Mouse (Mus musculus) limb, embryonic 10.5 days (tissue): ENCODE results near the gene Fgf2. TPM values are rescaled to one million over a fixed set of nuclear protein-coding genes. Genes with fewer than 3 reads are reported as not detected.

Source experiments
- DNase-seq: peaks from one replicate; pipeline ENCODE4 v3.0.0-alpha.2; 2017; ENCODE audit warnings: low spot score
- H3K27ac ChIP-seq: fragments of 300-500 bp; sonication (generic); 2 replicates; pipeline ENCODE4 v1.5.1; 2016; ENCODE audit warnings: mild to moderate bottlenecking
- H3K27me3 ChIP-seq: fragments of 300-500 bp; sonication (generic); 2 replicates; pipeline ENCODE4 v1.6.1; 2016; ENCODE audit warnings: low read depth, mild to moderate bottlenecking; ENCODE audit not compliant: poor library complexity, severe bottlenecking
- H3K36me3 ChIP-seq: fragments of 300-500 bp; sonication (generic); 2 replicates; pipeline ENCODE4 v1.6.1; 2016; ENCODE audit warnings: mild to moderate bottlenecking, moderate library complexity
- H3K4me1 ChIP-seq: fragments of 300-500 bp; sonication (generic); 2 replicates; pipeline ENCODE4 v1.6.1; 2016
- H3K4me3 ChIP-seq: fragments of 300-500 bp; sonication (generic); 2 replicates; pipeline ENCODE4 v1.5.1; 2016; ENCODE audit warnings: mild to moderate bottlenecking, moderate library complexity
- H3K9me3 ChIP-seq: fragments of 300-500 bp; sonication (generic); replicated peaks from 2 replicates; pipeline ENCODE4 v1.6.1; 2016; ENCODE audit warnings: mild to moderate bottlenecking
- WGBS: fragments of 180-500 bp; shearing (Covaris S2); methylation state at CpG from one replicate; pipeline ENCODE4 v1.1.7; 2016; 5-methylcytosine and 5-hydroxymethylcytosine counted together
- polyA plus RNA-seq: library from polyadenylated mRNA; unstranded; fragments of >200 nt; fragmentation: Nextera tagmentation; extraction: Ambion mirVana; gene quantifications from 2 replicates; pipeline ENCODE4 v1.2.1, GENCODE M21; 2016

Fgf2 gene
- polyA plus RNA-seq, 1 experiment from 2014 or later = 0.98 TPM

DNA sequence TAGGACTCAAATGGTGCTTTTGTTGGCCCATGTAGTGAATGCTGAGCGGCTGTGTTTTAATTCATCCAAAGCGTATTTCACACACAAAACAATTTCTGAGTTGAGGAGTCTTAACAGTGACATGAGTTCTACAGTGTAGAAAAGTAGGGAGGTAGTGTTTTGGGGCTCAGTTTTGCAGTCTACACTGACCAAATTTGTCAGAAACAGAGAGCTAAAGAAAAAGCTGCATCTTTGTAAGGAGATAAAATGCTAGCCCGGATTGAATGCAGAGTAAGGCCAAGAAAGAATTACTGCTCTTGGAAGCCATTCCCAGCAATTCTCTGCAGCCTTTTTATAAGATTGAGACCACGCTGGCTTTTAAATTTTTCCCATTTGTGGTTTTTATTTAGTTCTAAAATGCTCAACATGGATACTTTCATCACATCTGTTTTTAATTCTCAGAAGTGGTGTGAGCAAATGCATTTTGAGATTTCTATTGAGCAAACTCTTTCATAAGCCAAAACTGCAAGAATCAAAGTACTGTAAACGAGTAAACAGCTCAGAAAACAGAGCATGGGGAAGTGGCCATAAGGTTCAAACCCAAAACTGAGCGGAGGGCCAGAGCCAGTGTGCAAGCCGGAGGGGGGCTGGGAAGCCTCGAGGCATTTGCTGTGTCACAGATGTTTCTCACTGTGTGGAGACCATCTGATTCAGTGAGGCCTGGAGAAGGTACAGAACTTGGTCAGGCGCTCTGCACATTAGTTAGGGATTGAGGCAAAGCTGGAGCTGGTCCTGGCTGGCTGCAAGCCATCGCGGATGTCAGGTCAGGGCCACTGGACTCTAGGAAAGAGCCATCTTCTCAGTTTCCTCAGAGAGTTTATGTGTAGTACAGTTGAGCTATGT is 53.8 kb downstream of the Fgf2 start:
- peak overlapping the region; percentile 71 for H3K27ac ChIP-seq
- H3K9me3 ChIP-seq = no peaks in the 10 kb centered on the region
- no peaks in the 10 kb centered on the region for H3K36me3 ChIP-seq
- peak; percentile 68 for DNase-seq
- no peak overlapping the region for H3K4me3 ChIP-seq
- H3K27me3 ChIP-seq = no peaks in the 10 kb centered on the region
- WGBS = 67% methylated on average over 11 of the region's 11 CpGs
- peaks cover 13% of the 10 kb centered on the region for H3K4me1 ChIP-seq

DNA sequence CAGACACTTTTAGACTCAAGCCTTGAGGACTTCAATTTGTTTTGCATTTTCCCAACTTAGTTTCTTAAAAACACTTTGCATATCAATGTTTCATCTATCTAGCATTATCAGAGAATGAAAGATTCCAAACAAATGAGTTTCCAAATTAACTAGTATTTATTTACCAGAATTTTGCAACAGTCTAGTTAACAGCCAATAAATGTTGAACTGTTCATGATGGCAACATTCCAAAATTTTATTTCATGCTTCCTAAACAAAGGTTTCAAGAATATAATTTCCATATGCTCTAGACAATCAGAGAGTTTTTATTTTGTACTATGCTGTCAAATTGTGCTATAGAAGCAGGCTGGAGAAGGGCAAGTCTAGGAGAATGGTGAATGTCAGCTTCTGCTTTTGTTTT is 59.5 kb downstream of the Fgf2 start:
- Histone ChIP-seq H3K9me3 (no peaks in the 10 kb centered on the region), H3K36me3 (no peaks in the 10 kb centered on the region), H3K27ac (no peak overlapping the region), H3K4me1 (no peaks in the 10 kb centered on the region), H3K27me3 (no peaks in the 10 kb centered on the region), H3K4me3 (no peak overlapping the region)
- DNase-seq = no peak

DNA sequence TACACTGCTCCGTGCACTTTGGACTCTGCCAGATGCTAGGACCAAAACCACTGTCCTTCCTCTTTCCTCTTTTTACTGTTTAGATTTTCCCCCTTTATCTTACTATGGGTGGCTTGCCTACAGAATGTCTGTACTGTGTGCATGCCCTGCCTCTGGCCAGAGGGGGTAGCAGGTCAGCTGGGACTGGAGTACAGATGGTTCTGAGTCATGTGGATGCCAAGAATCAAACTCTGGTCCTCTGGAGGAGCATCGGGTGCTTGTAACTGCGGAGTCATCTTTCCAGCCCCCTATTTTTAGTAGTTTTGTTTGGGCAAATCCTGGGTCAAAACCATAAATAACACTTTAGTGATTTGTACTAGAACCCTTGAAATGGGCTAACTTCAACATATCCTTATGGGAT is 65.3 kb downstream of the Fgf2 start:
- WGBS = 95% methylated on average over 3 of the region's 3 CpGs
- no peak for DNase-seq

DNA sequence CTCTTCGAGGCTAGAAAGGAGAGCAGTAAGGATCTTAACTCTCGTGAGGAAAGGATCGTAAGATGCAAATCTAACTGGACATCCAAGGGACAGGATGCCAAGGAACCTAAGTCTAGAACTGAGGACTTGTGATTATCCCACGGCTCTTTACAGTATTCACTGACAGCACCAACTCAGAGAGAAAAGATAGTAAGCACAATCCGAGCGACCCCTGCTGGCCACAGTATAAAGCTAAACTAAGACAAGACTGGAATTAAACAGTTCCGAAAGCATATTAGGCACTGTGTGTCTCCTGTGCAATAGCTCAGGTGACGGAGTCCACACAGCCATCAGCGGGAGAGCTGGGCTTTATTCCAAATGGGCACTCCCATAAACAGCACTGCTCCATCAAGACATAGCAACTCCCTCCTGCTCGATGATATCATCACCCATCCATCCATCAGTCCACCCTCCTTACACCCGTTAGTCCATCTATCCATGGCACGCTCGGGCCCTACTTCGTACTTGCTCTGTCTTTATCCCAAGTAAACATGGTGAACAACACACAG is 66.3 kb downstream of the Fgf2 start:
- peak; percentile 80 for DNase-seq
- no peaks in the 10 kb centered on the region for H3K9me3 ChIP-seq
- WGBS = 58% methylated on average over 14 of the region's 14 CpGs

More for the DNA sequence above, 65.3 kb downstream of the Fgf2 start:
- Histone ChIP-seq H3K27me3 (no peaks in the 10 kb centered on the region), H3K9me3 (no peaks in the 10 kb centered on the region), H3K4me3 (no peak overlapping the region), H3K27ac (no peak overlapping the region), H3K4me1 (peaks cover 2% of the 10 kb centered on the region), H3K36me3 (no peaks in the 10 kb centered on the region)

DNA sequence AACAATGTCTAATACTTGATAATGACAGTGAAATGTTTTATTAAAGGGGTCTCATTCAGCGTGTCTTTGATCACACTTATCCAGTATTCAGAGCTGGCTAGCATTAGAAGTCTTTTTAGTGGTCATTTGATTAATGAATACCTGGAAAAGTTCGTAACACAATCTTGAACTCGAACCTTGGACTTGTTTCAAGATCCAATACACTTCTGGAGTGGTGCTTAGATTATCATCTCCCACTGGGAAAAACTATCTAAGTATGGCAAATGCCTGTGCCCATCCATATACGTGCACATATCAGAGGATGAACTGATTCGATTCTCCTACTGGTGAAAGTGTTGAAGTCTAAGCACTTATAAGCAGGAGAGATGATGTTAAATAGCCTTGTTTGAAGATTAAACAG is 70.2 kb downstream of the Fgf2 start:
- no peaks in the 10 kb centered on the region for H3K9me3 ChIP-seq
- no peaks in the 10 kb centered on the region for H3K27me3 ChIP-seq
- H3K4me1 ChIP-seq = peaks cover 19% of the 10 kb centered on the region
- H3K36me3 ChIP-seq = peaks cover under 1% of the 10 kb centered on the region; the same call in 1 of the 2 replicates
- WGBS = 82% methylated on average over 5 of the region's 5 CpGs
- H3K27ac ChIP-seq = 0 out of 2 replicates have a peak overlapping the region, but pooled peaks have one; percentile 92
- H3K4me3 ChIP-seq = peak overlapping the region; percentile 98
- no peak for DNase-seq

More for the DNA sequence above, 66.3 kb downstream of the Fgf2 start:
- Histone ChIP-seq H3K27me3 (no peaks in the 10 kb centered on the region), H3K4me3 (no peak overlapping the region), H3K4me1 (peaks cover 9% of the 10 kb centered on the region), H3K36me3 (no peaks in the 10 kb centered on the region), H3K27ac (no peak overlapping the region)

DNA sequence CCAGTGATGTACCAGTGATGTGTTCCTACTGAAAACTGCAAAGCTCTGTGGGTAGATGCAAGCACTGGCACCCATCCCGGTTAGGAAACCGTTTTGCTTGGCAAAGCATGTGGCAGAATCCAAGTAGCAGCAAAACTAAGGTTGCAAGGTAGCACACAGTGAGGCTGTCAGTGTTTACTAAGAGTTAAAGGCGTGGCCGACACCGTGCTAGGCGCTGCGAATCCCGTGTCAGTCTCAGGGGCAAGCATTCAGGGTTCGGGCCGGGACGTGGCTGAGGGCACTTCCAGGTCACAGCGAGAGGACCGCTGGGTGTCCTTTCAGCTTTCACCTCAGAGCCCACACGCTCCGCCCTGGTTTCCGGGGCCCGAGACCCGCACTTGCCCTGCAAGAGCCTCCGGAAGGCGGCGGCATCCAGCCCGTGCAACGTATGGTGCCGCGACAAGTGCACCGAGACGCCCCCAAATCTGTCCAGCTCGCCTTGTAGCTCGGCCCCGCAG is 70.9 kb downstream of the Fgf2 start:
- H3K4me3 ChIP-seq = peak overlapping the region; percentile 98
- 0% methylated on average over 30 of the region's 30 CpGs for WGBS
- no peaks in the 10 kb centered on the region for H3K27me3 ChIP-seq

DNA sequence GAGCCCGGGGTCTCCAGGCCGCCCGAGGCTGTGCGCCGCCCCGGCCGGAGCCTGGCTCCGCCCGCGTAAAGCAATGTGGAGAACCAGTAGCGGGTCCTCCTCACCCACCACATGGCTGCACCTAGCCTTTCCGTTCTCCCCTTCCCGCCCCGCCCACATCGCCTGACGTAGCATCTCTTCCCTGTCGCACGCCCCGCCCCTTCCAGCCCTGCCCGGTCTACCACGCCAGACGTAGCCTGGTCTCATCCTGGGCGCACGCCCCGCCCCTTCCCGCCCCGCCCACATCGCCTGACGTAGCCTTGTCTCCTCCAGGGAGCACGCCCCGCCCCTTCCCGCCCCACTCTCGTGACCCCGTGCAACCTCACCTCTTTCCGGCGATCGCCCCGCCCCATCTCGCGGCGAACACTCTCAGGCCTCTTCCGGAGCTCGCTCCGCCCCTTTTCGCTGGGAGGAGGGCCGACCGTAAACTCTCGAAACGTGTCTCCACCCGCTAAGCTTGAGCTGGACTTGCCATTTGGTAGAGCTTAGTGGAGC is 71.4 kb downstream of the Fgf2 start, which contains the start of gene Spata5:
Spata5 (plus strand) TSS at position 439 of the 534 bp plus-strand sequence.
- Histone ChIP-seq H3K27ac (peak within 1 kb of the TSS; percentile 92), H3K27me3 (no peaks in the 10 kb centered on the region), H3K4me3 (peak within 1 kb of the TSS; percentile 98), H3K4me1 (peaks cover 19% of the 10 kb centered on the region), H3K9me3 (no peaks in the 10 kb centered on the region), H3K36me3 (peaks cover 6% of the 10 kb centered on the region; the same call in 1 of the 2 replicates)
- WGBS = under 1% methylated on average over 50 of the region's 50 CpGs
- DNase-seq = peak; percentile 100

More for the DNA sequence above, 70.9 kb downstream of the Fgf2 start:
- DNase-seq = no peak
- Histone ChIP-seq H3K27ac (peak overlapping the region; percentile 92), H3K9me3 (no peaks in the 10 kb centered on the region), H3K4me1 (peaks cover 19% of the 10 kb centered on the region), H3K36me3 (peaks cover 6% of the 10 kb centered on the region; the same call in 1 of the 2 replicates)

DNA sequence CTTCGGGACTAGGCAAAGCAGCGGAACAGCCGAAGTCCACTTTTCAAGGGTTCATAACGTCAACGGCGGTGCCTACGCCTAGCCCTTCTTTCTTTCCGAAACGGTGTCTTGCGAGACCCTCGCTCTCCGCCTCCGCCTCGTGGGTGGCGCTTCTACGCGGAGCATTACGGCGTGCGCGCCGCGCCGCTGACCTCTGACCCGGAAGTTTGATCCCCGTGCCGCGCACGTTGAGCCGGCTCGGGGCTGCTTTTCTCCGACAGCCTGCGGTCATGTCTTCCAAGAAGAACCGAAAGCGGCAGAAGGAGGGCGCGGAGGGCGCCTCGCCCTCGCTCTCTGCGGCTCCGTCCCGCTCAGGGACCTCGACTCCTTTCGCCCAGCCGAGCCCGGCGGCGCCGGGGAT is 71.9 kb downstream of the Fgf2 start, which contains the start of gene Nudt6:
Nudt6 (minus strand) TSS at position 140 of the 400 bp plus-strand sequence.
- WGBS = under 1% methylated on average over 50 of the region's 50 CpGs
- Histone ChIP-seq H3K4me1 (peaks cover 19% of the 10 kb centered on the region), H3K27me3 (no peaks in the 10 kb centered on the region), H3K9me3 (no peaks in the 10 kb centered on the region), H3K4me3 (peak within 1 kb of the TSS; percentile 98), H3K27ac (peak within 1 kb of the TSS; percentile 92), H3K36me3 (peaks cover 10% of the 10 kb centered on the region)
- peak; percentile 96 for DNase-seq

DNA sequence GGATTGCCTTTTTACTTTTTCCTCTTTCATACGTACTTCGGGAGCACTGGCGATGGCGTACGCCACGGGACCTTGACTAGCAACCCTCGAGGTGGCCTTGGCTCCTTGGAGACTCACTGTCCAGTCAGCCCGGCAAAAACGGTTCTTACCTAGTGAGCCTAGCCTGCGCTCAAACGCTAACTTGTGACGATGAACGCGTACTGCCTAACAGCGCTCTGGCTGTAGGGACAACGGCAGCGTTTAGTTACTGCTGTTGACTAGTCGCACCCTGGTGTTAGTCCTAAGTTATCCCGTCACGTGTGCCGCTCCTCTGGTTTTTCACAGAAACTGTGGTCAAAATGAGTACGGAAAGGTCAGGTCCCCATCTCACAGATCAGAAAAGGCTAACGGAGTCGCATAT is 72.5 kb downstream of the Fgf2 start:
- peaks cover 19% of the 10 kb centered on the region for H3K4me1 ChIP-seq
- peak overlapping the region; percentile 98 for H3K4me3 ChIP-seq
- WGBS = under 1% methylated on average over 23 of the region's 24 CpGs
- peak overlapping the region; percentile 92 for H3K27ac ChIP-seq
- no peaks in the 10 kb centered on the region for H3K9me3 ChIP-seq
- H3K36me3 ChIP-seq = peaks cover 15% of the 10 kb centered on the region
- DNase-seq = no peak
- H3K27me3 ChIP-seq = no peaks in the 10 kb centered on the region

DNA sequence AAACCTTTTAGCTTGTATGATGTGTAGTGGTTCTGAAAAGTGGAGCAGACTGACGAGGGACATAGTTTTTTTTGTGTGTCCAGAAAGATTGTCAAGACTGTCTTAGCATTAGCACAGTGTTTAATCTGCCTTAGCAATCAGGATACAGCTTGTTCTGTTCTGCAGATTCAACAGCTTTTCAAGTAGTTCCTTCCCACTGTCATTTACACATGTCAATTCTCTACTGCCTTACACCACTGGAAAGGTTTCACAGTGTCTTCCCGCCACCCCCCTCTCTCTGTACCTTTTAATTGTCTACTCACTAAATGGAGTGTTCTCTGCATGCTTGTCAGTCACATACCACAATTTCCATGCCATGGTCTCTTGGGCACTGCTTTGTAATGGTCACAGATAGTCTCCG is 73.0 kb downstream of the Fgf2 start:
- 19% methylated on average over 3 of the region's 3 CpGs for WGBS
- 0 out of 2 replicates have a peak overlapping the region, but pooled peaks have one; percentile 92 for H3K27ac ChIP-seq

DNA sequence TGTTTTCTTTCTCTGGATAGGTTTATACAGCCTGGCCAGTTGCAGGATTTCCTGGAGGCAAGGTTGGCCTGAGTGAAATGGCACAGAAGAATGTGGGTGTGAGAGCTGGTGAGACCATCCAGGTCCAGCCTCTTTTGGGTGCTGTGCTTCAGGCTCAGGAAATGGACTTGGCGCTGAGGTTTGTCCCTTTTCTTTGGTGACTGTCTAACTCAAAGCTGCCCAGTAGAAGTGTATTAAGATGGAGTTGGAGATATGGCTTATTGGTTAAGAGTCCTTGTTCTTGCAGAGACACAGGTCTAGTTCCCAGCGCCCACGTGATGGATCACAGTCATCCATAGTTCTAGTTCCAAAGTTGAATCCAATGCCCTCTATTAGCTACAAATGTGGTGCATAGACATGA is 77.9 kb downstream of the Fgf2 start:
- Histone ChIP-seq H3K4me3 (no peak overlapping the region), H3K36me3 (peaks cover 64% of the 10 kb centered on the region), H3K9me3 (no peaks in the 10 kb centered on the region), H3K27me3 (no peaks in the 10 kb centered on the region), H3K27ac (no peak overlapping the region), H3K4me1 (peaks cover 7% of the 10 kb centered on the region)
- 91% methylated on average over 3 of the region's 3 CpGs for WGBS
- no peak for DNase-seq

More for the DNA sequence above, 73.0 kb downstream of the Fgf2 start:
- no peaks in the 10 kb centered on the region for H3K9me3 ChIP-seq
- H3K36me3 ChIP-seq = peaks cover 19% of the 10 kb centered on the region
- no peaks in the 10 kb centered on the region for H3K27me3 ChIP-seq
- peak overlapping the region; percentile 98 for H3K4me3 ChIP-seq
- no peak for DNase-seq
- peaks cover 19% of the 10 kb centered on the region for H3K4me1 ChIP-seq

DNA sequence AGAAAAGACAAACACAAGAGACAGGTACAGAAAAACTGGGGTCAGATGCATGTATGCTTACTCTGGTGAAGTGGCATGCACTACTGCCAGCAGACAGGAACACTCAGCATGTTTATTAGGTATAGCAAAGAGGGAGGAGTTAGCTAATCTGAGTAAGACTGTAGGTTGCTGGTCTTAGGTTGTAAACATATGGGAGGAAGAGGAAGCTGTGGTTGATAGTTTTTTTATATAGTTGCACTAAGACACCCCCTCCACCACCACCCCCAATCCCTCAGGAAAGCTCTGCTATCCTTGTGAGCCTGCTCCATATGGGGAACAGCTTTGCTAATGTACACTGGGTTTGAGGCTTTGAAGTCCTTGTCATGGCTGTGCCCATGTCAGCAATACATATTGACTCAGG is 82.2 kb downstream of the Fgf2 start:
- Histone ChIP-seq H3K27me3 (no peaks in the 10 kb centered on the region), H3K36me3 (peaks cover 91% of the 10 kb centered on the region), H3K27ac (no peak overlapping the region), H3K4me3 (no peak overlapping the region), H3K9me3 (no peaks in the 10 kb centered on the region), H3K4me1 (no peaks in the 10 kb centered on the region)
- no peak for DNase-seq

DNA sequence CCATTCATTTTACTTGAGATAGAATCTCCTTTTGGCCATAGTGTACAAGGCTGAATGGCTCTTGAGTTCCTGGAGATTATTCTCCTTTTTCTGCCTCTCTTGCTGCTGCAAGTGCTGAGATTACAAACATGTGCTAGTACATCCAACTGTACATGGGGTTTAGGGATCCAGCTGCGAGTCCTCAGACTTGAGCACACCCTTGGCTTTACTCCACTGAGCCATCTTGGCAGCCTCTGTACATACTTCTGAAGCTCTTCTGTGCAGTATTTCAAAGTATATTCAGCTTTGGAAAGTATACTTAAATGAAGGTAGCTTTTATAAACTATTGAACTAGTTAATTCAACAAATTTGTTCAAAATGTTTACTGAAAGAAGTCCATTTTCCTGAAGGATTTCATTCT is 91.6 kb downstream of the Fgf2 start:
- DNase-seq = no peak
- H3K9me3 ChIP-seq = no peaks in the 10 kb centered on the region
- WGBS = 93% methylated on average over 1 of the region's 1 CpGs
- no peak overlapping the region for H3K4me3 ChIP-seq
- H3K27ac ChIP-seq = no peak overlapping the region
- H3K27me3 ChIP-seq = no peaks in the 10 kb centered on the region
- H3K36me3 ChIP-seq = peaks cover 76% of the 10 kb centered on the region
- H3K4me1 ChIP-seq = no peaks in the 10 kb centered on the region
